Comparison of ENCODE assay signal across 8 mouse cellular contexts in genomic region chr6:124805341-124806321, GRCm38 (mm10). TPM values are rescaled to one million over a fixed set of nuclear protein-coding genes. Genes with fewer than 3 reads are reported as not detected.
DNase-seq lines count a peak whose midpoint lies in the region; ATAC-seq and TF ChIP-seq lines count a peak whose summit lies in the region.

No protein-coding gene starts in this region.

- TF ChIP-seq EP300 in CH12.LX (IDR thresholded peaks at IDR 0.05; ENCODE audit: low read length), result no peak
- TF ChIP-seq EP300 in heart, postnatal 0 days (IDR thresholded peaks at IDR 0.05; ENCODE audit: low read depth), result peak; percentile 37; the same call in 1 of the 2 replicates
- no peak; the same call in 1 of the 2 replicates for TF ChIP-seq EP300 in liver, postnatal 0 days (IDR thresholded peaks at IDR 0.05; ENCODE audit: low read depth)

- TF ChIP-seq CTCF in CH12.LX (conservative IDR thresholded peaks at IDR 0.05 in 1 of 2, IDR thresholded peaks at IDR 0.05 in 1 of 2; ENCODE audit: low read depth in 2 of 2, low read length in 2 of 2), result peak in 1 of 2 experiments; percentile 38; a peak in 2 of 4 replicates
- peak; percentile 39 for TF ChIP-seq CTCF in heart, postnatal 0 days (IDR thresholded peaks at IDR 0.05; ENCODE audit: low read depth)
- peak; percentile 67 for TF ChIP-seq CTCF in liver, postnatal 0 days (IDR thresholded peaks at IDR 0.05; ENCODE audit: low read depth)

- dilution Hi-C loops in CH12.LX (cut with MboI; ENCODE audit: extremely low pct_ligation_motif_present, extremely low pct_unique_long_range_greater_than_20kb, low sequenced_read_pairs), result no loop called here

- no peaks in the 10 kb centered on the region for H3K79me2 ChIP-seq in CH12.LX (replicated peaks; ENCODE audit: control insufficient read depth, extremely low read depth, insufficient read depth, poor library complexity, severe bottlenecking)

- H3K36me3 ChIP-seq in CH12.LX (replicated peaks in 1 of 2; ENCODE audit: control insufficient read depth in 1 of 2, insufficient read depth in 1 of 2, low read length in 1 of 2), result peaks cover 7 to 33% of the 10 kb centered on the region in 2 experiments
- no peaks in the 10 kb centered on the region; the same call in 1 of the 2 replicates for H3K36me3 ChIP-seq in forebrain, embryonic 11.5 days (ENCODE audit: control insufficient read depth, insufficient read depth, low read length)
- 0 out of 2 replicates have a peak, but pooled peaks cover 5% of the 10 kb centered on the region for H3K36me3 ChIP-seq in heart, postnatal 0 days (replicated peaks; ENCODE audit: control insufficient read depth, insufficient read depth, low read length)
- H3K36me3 ChIP-seq in liver, postnatal 0 days (replicated peaks; ENCODE audit: insufficient read depth, low read length), result peaks cover 6% of the 10 kb centered on the region
- no peaks in the 10 kb centered on the region for H3K36me3 ChIP-seq in neural tube, embryonic 14.5 days (ENCODE audit: control insufficient read depth, insufficient read depth, low read length)

- peak overlapping the region; percentile 12 for H3K4me2 ChIP-seq in CH12.LX (ENCODE audit: insufficient read depth, low read depth, poor library complexity, severe bottlenecking)
- H3K4me2 ChIP-seq in forebrain, embryonic 11.5 days (ENCODE audit: low read depth, low read length, severe bottlenecking), result peak overlapping the region; percentile 83
- peak overlapping the region; percentile 58 for H3K4me2 ChIP-seq in heart, postnatal 0 days (ENCODE audit: low read depth, low read length)
- peak overlapping the region; percentile 73 for H3K4me2 ChIP-seq in liver, postnatal 0 days (ENCODE audit: low read depth, low read length)
- H3K4me2 ChIP-seq in neural tube, embryonic 14.5 days (ENCODE audit: low read depth, low read length), result peak overlapping the region; percentile 67

- peak; percentile 90 for DNase-seq in CH12.LX (ENCODE audit: extremely low read depth)
- DNase-seq in c-Kit-positive CD71-positive TER-119-negative erythroid progenitor cells, embryonic 14.5 days (ENCODE audit: low read depth), result peak; percentile 77
- peak; percentile 96 for DNase-seq in forebrain, embryonic 11.5 days (ENCODE audit: low spot score)
- peak; percentile 92 for DNase-seq in heart, postnatal 0 days (ENCODE audit: low spot score)
- DNase-seq in large intestine, adult 2 months (ENCODE audit: low read depth, low spot score), result peak; percentile 96
- peak; percentile 95 for DNase-seq in liver, postnatal 0 days
- peak; percentile 99 for DNase-seq in testis, postnatal 10 days (ENCODE audit: low spot score)

- H3K4me3 ChIP-seq in CH12.LX (replicated peaks in 1 of 3; ENCODE audit: low read depth in 2 of 3, low read length in 2 of 3, poor library complexity in 1 of 3), result peak overlapping the region; percentile 41 to 50 (median 46)
- H3K4me3 ChIP-seq in forebrain, embryonic 11.5 days (ENCODE audit: low read depth, low read length), result peak overlapping the region; percentile 32
- peak overlapping the region; percentile 44 for H3K4me3 ChIP-seq in heart, postnatal 0 days (ENCODE audit: low read depth, low read length)
- peak overlapping the region; percentile 50 for H3K4me3 ChIP-seq in liver, postnatal 0 days (ENCODE audit: low read depth, low read length)
- H3K4me3 ChIP-seq in neural tube, embryonic 14.5 days (ENCODE audit: low read depth, low read length), result peak overlapping the region; percentile 33

- TF ChIP-seq RAD21 in CH12.LX (IDR thresholded peaks at IDR 0.05; ENCODE audit: low read depth, low read length), result no peak

- H3K27me3 ChIP-seq in CH12.LX (replicated peaks), result no peaks in the 10 kb centered on the region
- no peaks in the 10 kb centered on the region for H3K27me3 ChIP-seq in forebrain, embryonic 11.5 days (ENCODE audit: control insufficient read depth, insufficient read depth, low read length)
- no peaks in the 10 kb centered on the region for H3K27me3 ChIP-seq in heart, postnatal 0 days (ENCODE audit: control insufficient read depth, insufficient read depth, low read length)
- no peaks in the 10 kb centered on the region for H3K27me3 ChIP-seq in liver, postnatal 0 days (ENCODE audit: insufficient read depth, low read length)
- no peaks in the 10 kb centered on the region for H3K27me3 ChIP-seq in neural tube, embryonic 14.5 days (ENCODE audit: control insufficient read depth, insufficient read depth, low read length)

- WGBS in forebrain, embryonic 11.5 days, result 3% methylated on average over 34 of the region's 34 CpGs
- 2% methylated on average over 34 of the region's 34 CpGs for WGBS in heart, postnatal 0 days
- WGBS in large intestine, adult 2 months, result under 1% methylated on average over 34 of the region's 34 CpGs
- 3% methylated on average over 34 of the region's 34 CpGs for WGBS in liver, postnatal 0 days (ENCODE audit: insufficient replicate concordance)
- WGBS in neural tube, embryonic 14.5 days, result 1% methylated on average over 34 of the region's 34 CpGs

- H3K4me1 ChIP-seq in CH12.LX (ENCODE audit: control insufficient read depth in 1 of 2, insufficient read depth in 2 of 2), result peaks cover 3 to 32% of the 10 kb centered on the region in 2 experiments; a peak in 2 of 4 replicates
- peaks cover 13% of the 10 kb centered on the region for H3K4me1 ChIP-seq in forebrain, embryonic 11.5 days (replicated peaks; ENCODE audit: control insufficient read depth, insufficient read depth, low read length)
- peaks cover 10% of the 10 kb centered on the region for H3K4me1 ChIP-seq in heart, postnatal 0 days (ENCODE audit: control insufficient read depth, insufficient read depth)
- H3K4me1 ChIP-seq in liver, postnatal 0 days (ENCODE audit: insufficient read depth), result peaks cover 33% of the 10 kb centered on the region
- H3K4me1 ChIP-seq in neural tube, embryonic 14.5 days (ENCODE audit: control insufficient read depth, insufficient read depth, low read length), result peaks cover 15% of the 10 kb centered on the region

- ATAC-seq in forebrain, embryonic 11.5 days (replicated peaks; ENCODE audit: low FRiP score), result peak; percentile 79
- ATAC-seq in heart, postnatal 0 days (ENCODE audit: insufficient read depth, low read depth), result peak; percentile 71
- ATAC-seq in liver, postnatal 0 days, result peak; percentile 76
- peak; percentile 88 for ATAC-seq in neural tube, embryonic 14.5 days (ENCODE audit: low read depth)

- TF ChIP-seq POLR2A in CH12.LX (IDR thresholded peaks at IDR 0.05; ENCODE audit: low read depth, low read length), result peak; percentile 53

- H3K9me3 ChIP-seq in CH12.LX (replicated peaks; ENCODE audit: low read length), result peaks cover 4% of the 10 kb centered on the region
- H3K9me3 ChIP-seq in forebrain, embryonic 11.5 days (ENCODE audit: control insufficient read depth, low read length), result no peaks in the 10 kb centered on the region
- H3K9me3 ChIP-seq in heart, postnatal 0 days (replicated peaks; ENCODE audit: control insufficient read depth, low read length), result no peaks in the 10 kb centered on the region
- no peaks in the 10 kb centered on the region for H3K9me3 ChIP-seq in liver, postnatal 0 days (ENCODE audit: low read length)
- H3K9me3 ChIP-seq in neural tube, embryonic 14.5 days (ENCODE audit: control insufficient read depth, low read length), result no peaks in the 10 kb centered on the region

- in situ Hi-C loops in CH12.LX (cut with MboI; ENCODE audit: low pct_ligation_motif_present, low pct_unique_long_range_greater_than_20kb, low sequenced_read_pairs), result no loop called here

- peak overlapping the region; percentile 8; the same call in 1 of the 2 replicates for H3K27ac ChIP-seq in CH12.LX (ENCODE audit: insufficient read depth, low read depth)
- peak overlapping the region; percentile 81 for H3K27ac ChIP-seq in forebrain, embryonic 11.5 days (ENCODE audit: low read depth, low read length)
- peak overlapping the region; percentile 84 for H3K27ac ChIP-seq in heart, postnatal 0 days (ENCODE audit: low read depth)
- peak overlapping the region; percentile 79 for H3K27ac ChIP-seq in liver, postnatal 0 days (ENCODE audit: low read depth)
- peak overlapping the region; percentile 79 for H3K27ac ChIP-seq in neural tube, embryonic 14.5 days (ENCODE audit: low read depth, low read length)

- H3K9ac ChIP-seq in CH12.LX (ENCODE audit: insufficient read depth, low read depth), result peak overlapping the region; percentile 28
- H3K9ac ChIP-seq in forebrain, embryonic 11.5 days (ENCODE audit: low read length), result peak overlapping the region; percentile 58
- H3K9ac ChIP-seq in heart, postnatal 0 days (replicated peaks; ENCODE audit: low read depth, low read length), result no peak overlapping the region; the same call in 1 of the 2 replicates
- peak overlapping the region; percentile 47 for H3K9ac ChIP-seq in liver, postnatal 0 days (replicated peaks)
- peak overlapping the region; percentile 48; the same call in 1 of the 2 replicates for H3K9ac ChIP-seq in neural tube, embryonic 14.5 days (replicated peaks; ENCODE audit: low read depth, low read length)

RNA-seq across cellular contexts. Expression of gene Spsb2, which starts 2.8 kb away (rescaled TPM):
- 2.1 and 2.4 TPM in 2 replicates for total RNA-seq in CH12.LX (2012; rRNA removed)
- total RNA-seq in CH12.LX (2014; rRNA removed), result not detected in 2 replicates
- polyA plus RNA-seq in CH12.LX (2012; ENCODE audit: insufficient read length, low read depth), result 3.3 and 3.4 TPM in 2 replicates
- 7.5 and 8.4 TPM in 2 replicates for polyA plus RNA-seq in forebrain, embryonic 11.5 days (2014; fragmentation: Nextera tagmentation; extraction: Ambion mirVana)
- 5.9 and 17.6 TPM in 2 replicates for total RNA-seq in heart, postnatal 0 days (2014; rRNA removed; ENCODE audit: low replicate concordance)
- 7.0 and 7.7 TPM in 2 replicates for polyA plus RNA-seq in heart, postnatal 0 days (2015; fragmentation: Nextera tagmentation; extraction: Ambion mirVana)
- polyA plus RNA-seq in large intestine, adult 2 months (2012; rRNA removed), result 23.9 and 28.5 TPM in 2 replicates
- 11.4 and 14.3 TPM in 2 replicates for polyA plus RNA-seq in liver, postnatal 0 days (2015; fragmentation: Nextera tagmentation; extraction: Ambion mirVana)
- 3.9 and 4.4 TPM in 2 replicates for polyA plus RNA-seq in neural tube, embryonic 14.5 days (2014; fragmentation: Nextera tagmentation; extraction: Ambion mirVana)

RNA-seq across cellular contexts. Expression of gene Tpi1, which starts 8.5 kb away (rescaled TPM):
- total RNA-seq in CH12.LX (2012; rRNA removed) (733 and 1,303 TPM in 2 replicates), CH12.LX (2014; rRNA removed) (1,570 and 1,645 TPM in 2 replicates)
- polyA plus RNA-seq in CH12.LX (2012; ENCODE audit: insufficient read length, low read depth), result 758 and 807 TPM in 2 replicates
- polyA plus RNA-seq in forebrain, embryonic 11.5 days (2014; fragmentation: Nextera tagmentation; extraction: Ambion mirVana), result 875 and 885 TPM in 2 replicates
- total RNA-seq in heart, postnatal 0 days (2014; rRNA removed; ENCODE audit: low replicate concordance), result 1,544 and 1,648 TPM in 2 replicates
- 1,138 and 1,142 TPM in 2 replicates for polyA plus RNA-seq in heart, postnatal 0 days (2015; fragmentation: Nextera tagmentation; extraction: Ambion mirVana)
- 671 and 859 TPM in 2 replicates for polyA plus RNA-seq in large intestine, adult 2 months (2012; rRNA removed)
- 332 and 346 TPM in 2 replicates for polyA plus RNA-seq in liver, postnatal 0 days (2015; fragmentation: Nextera tagmentation; extraction: Ambion mirVana)
- 393 and 412 TPM in 2 replicates for polyA plus RNA-seq in neural tube, embryonic 14.5 days (2014; fragmentation: Nextera tagmentation; extraction: Ambion mirVana)

RNA-seq across cellular contexts. Expression of gene Usp5, which starts 23.7 kb away (rescaled TPM):
- total RNA-seq in CH12.LX (2012; rRNA removed) (107 and 126 TPM in 2 replicates), CH12.LX (2014; rRNA removed) (75.7 and 79.8 TPM in 2 replicates)
- polyA plus RNA-seq in CH12.LX (2012; ENCODE audit: insufficient read length, low read depth), result 96.5 and 103 TPM in 2 replicates
- 182 and 184 TPM in 2 replicates for polyA plus RNA-seq in forebrain, embryonic 11.5 days (2014; fragmentation: Nextera tagmentation; extraction: Ambion mirVana)
- 92.2 and 126 TPM in 2 replicates for total RNA-seq in heart, postnatal 0 days (2014; rRNA removed; ENCODE audit: low replicate concordance)
- 66.4 and 73.5 TPM in 2 replicates for polyA plus RNA-seq in heart, postnatal 0 days (2015; fragmentation: Nextera tagmentation; extraction: Ambion mirVana)
- 58.3 and 64.0 TPM in 2 replicates for polyA plus RNA-seq in large intestine, adult 2 months (2012; rRNA removed)
- 32.2 and 36.6 TPM in 2 replicates for polyA plus RNA-seq in liver, postnatal 0 days (2015; fragmentation: Nextera tagmentation; extraction: Ambion mirVana)
- 162 and 171 TPM in 2 replicates for polyA plus RNA-seq in neural tube, embryonic 14.5 days (2014; fragmentation: Nextera tagmentation; extraction: Ambion mirVana)

RNA-seq across cellular contexts. Expression of gene Cdca3, which starts 23.7 kb away (rescaled TPM):
- total RNA-seq in CH12.LX (2012; rRNA removed), result 116 and 117 TPM in 2 replicates
- total RNA-seq in CH12.LX (2014; rRNA removed), result 188 and 229 TPM in 2 replicates
- polyA plus RNA-seq in CH12.LX (2012; ENCODE audit: insufficient read length, low read depth), result 171 and 224 TPM in 2 replicates
- polyA plus RNA-seq in forebrain, embryonic 11.5 days (2014; fragmentation: Nextera tagmentation; extraction: Ambion mirVana), result 276 and 307 TPM in 2 replicates
- total RNA-seq in heart, postnatal 0 days (2014; rRNA removed; ENCODE audit: low replicate concordance), result 95.9 and 127 TPM in 2 replicates
- 51.6 and 52.9 TPM in 2 replicates for polyA plus RNA-seq in heart, postnatal 0 days (2015; fragmentation: Nextera tagmentation; extraction: Ambion mirVana)
- 120 and 146 TPM in 2 replicates for polyA plus RNA-seq in large intestine, adult 2 months (2012; rRNA removed)
- 96.4 and 98.3 TPM in 2 replicates for polyA plus RNA-seq in liver, postnatal 0 days (2015; fragmentation: Nextera tagmentation; extraction: Ambion mirVana)
- 16.8 and 16.9 TPM in 2 replicates for polyA plus RNA-seq in neural tube, embryonic 14.5 days (2014; fragmentation: Nextera tagmentation; extraction: Ambion mirVana)

RNA-seq across cellular contexts. Expression of gene Lrrc23, which starts 26.1 kb away (rescaled TPM):
- not detected in 2 replicates for total RNA-seq in CH12.LX (2012; rRNA removed)
- not detected in 2 replicates for total RNA-seq in CH12.LX (2014; rRNA removed)
- 0.20 TPM in 1 of 2 replicates, not detected in the other for polyA plus RNA-seq in CH12.LX (2012; ENCODE audit: insufficient read length, low read depth)
- polyA plus RNA-seq in forebrain, embryonic 11.5 days (2014; fragmentation: Nextera tagmentation; extraction: Ambion mirVana), result 4.5 and 6.8 TPM in 2 replicates
- total RNA-seq in heart, postnatal 0 days (2014; rRNA removed; ENCODE audit: low replicate concordance), result not detected in 2 replicates
- polyA plus RNA-seq in heart, postnatal 0 days (2015; fragmentation: Nextera tagmentation; extraction: Ambion mirVana), result 0.95 TPM in 1 of 2 replicates, not detected in the other
- 0.47 and 1.1 TPM in 2 replicates for polyA plus RNA-seq in large intestine, adult 2 months (2012; rRNA removed)
- polyA plus RNA-seq in liver, postnatal 0 days (2015; fragmentation: Nextera tagmentation; extraction: Ambion mirVana), result 0.16 TPM in 1 of 2 replicates, not detected in the other
- polyA plus RNA-seq in neural tube, embryonic 14.5 days (2014; fragmentation: Nextera tagmentation; extraction: Ambion mirVana), result 0.67 and 0.92 TPM in 2 replicates

Comparison
In these comparisons a context has a peak if more than half of its experiments do, and no peak if none do; other contexts are left out.
1. Peak in every context shown above with its lines: DNase-seq, ATAC-seq, H3K4me3 ChIP-seq and H3K27ac ChIP-seq.
2. H3K27ac ChIP-seq: peak in every context shown above with its lines; median percentile 84 in heart, postnatal 0 days; 81 in forebrain, embryonic 11.5 days; 79 in liver, postnatal 0 days; 79 in neural tube, embryonic 14.5 days; 8 in CH12.LX.
3. H3K4me2 ChIP-seq: peak in every context shown above with its lines; median percentile 83 in forebrain, embryonic 11.5 days; 73 in liver, postnatal 0 days; 67 in neural tube, embryonic 14.5 days; 58 in heart, postnatal 0 days; 12 in CH12.LX.